Mouse (Mus musculus) lung, adult 2 months (tissue): Measurements from ENCODE around the gene Gemin5.

Experiments
- CTCF ChIP-seq: fragments of 200-500 bp; IDR thresholded peaks from 2 replicates; pipeline ENCODE4 v1.5.1; 2011; ENCODE audit warnings: mild to moderate bottlenecking, low read length, control low read depth; ENCODE audit not compliant: insufficient read depth
- POLR2A ChIP-seq: fragments of 200-500 bp; IDR thresholded peaks from 2 replicates; pipeline ENCODE4 v1.6.1; 2011; ENCODE audit warnings: low read depth, mild to moderate bottlenecking, control low read depth, low read length, borderline replicate concordance; ENCODE audit errors: extremely low read depth

DNA sequence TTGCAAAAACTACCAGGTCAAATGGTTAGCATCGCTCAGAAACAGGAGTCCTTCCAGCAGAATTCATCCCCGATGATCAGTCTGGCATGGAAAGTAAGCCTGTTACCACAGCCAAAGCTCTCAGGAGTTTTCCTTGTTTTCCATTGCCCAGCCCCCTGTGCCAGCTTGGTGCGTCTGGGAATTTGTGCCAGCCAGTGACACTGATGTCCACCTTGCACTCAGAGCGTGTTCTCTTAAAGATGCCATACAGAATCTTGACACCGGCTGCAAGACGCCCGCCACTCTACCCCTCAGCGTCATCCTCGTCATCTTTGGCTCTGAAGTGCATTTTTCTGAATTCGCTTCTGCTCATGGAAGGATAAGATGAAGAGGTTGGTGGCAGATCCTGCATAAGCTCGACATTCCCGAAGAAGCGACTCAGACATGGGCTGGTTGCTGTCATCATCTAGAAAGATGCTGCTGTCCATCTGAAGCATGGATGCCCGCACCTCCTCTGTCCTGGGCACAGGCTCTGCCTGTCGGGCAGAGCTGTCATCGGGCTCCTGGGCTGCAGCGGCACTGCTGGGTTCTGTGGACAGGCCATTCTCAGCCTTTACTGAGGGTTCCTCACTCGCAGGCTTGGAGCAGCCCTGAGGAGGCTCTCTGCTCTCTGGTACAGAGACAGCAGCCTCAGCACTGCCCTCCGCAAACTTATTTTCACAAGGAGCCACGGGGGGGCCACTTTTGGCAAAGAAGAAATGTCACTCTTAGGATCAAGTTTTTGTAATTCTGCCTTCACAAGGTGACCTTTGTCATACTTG, 71.3 kb downstream of the Gemin5 start:
- no peak for TF ChIP-seq CTCF
- no peak for TF ChIP-seq POLR2A
